Mouse (Mus musculus) stomach, embryonic 15.5 days (tissue): ENCODE measurements around the gene Spata21. TPM values are rescaled to one million over a fixed set of nuclear protein-coding genes. Genes with fewer than 3 reads are reported as not detected.

ENCODE experiments used
- ATAC-seq: fragments of 200-750 bp; cut with Nextera tagmentation; 2 replicates; pipeline ENCODE4 v1.8.0; 2017; ENCODE audit warnings: low read depth, moderate number of reproducible peaks, moderate TSS enrichment; ENCODE audit not compliant: insufficient read depth, low FRiP score
- H3K27ac ChIP-seq: fragments of 300-500 bp; sonication (generic); 2 replicates; pipeline ENCODE4 v1.5.1; 2015; ENCODE audit warnings: mild to moderate bottlenecking, inconsistent platforms
- H3K27me3 ChIP-seq: fragments of 300-500 bp; sonication (generic); replicated peaks from 2 replicates; pipeline ENCODE4 v1.6.1; 2015; ENCODE audit warnings: inconsistent platforms
- H3K36me3 ChIP-seq: fragments of 300-500 bp; sonication (generic); 2 replicates; pipeline ENCODE4 v1.6.1; 2015; ENCODE audit warnings: inconsistent platforms
- H3K4me1 ChIP-seq: fragments of 300-500 bp; sonication (generic); 2 replicates; pipeline ENCODE4 v1.6.1; 2015; ENCODE audit warnings: inconsistent platforms
- H3K4me2 ChIP-seq: fragments of 300-500 bp; sonication (generic); 2 replicates; pipeline ENCODE4 v1.6.1; 2015; ENCODE audit warnings: mild to moderate bottlenecking, inconsistent platforms
- H3K4me3 ChIP-seq: fragments of 300-500 bp; sonication (generic); replicated peaks from 2 replicates; pipeline ENCODE4 v1.5.1; 2015; ENCODE audit warnings: inconsistent platforms
- H3K9ac ChIP-seq: fragments of 300-500 bp; sonication (generic); 2 replicates; pipeline ENCODE4 v1.6.1; 2015; ENCODE audit warnings: inconsistent platforms
- H3K9me3 ChIP-seq: fragments of 300-500 bp; sonication (generic); 2 replicates; pipeline ENCODE4 v1.6.1; 2016; ENCODE audit warnings: inconsistent platforms
- WGBS: fragments of 180-500 bp; shearing (Covaris S2); methylation state at CpG from one replicate; pipeline ENCODE4 v1.1.7; 2015; 5-methylcytosine and 5-hydroxymethylcytosine counted together
- polyA plus RNA-seq: library from polyadenylated mRNA; unstranded; fragments of >200 nt; fragmentation: Nextera tagmentation; extraction: Ambion mirVana; gene quantifications from 2 replicates; pipeline ENCODE4 v1.2.1, GENCODE M21; 2015

Spata21 gene
- polyA plus RNA-seq, 1 experiment from 2014 or later = 0.15 TPM

- Histone ChIP-seq H3K4me1 (peaks cover 10% of the 10 kb centered on the region; the same call in 1 of the 2 replicates), H3K27ac (peak within 1 kb of the TSS; percentile 97), H3K9ac (peak within 1 kb of the TSS; percentile 86), H3K36me3 (no peaks in the 10 kb centered on the region), H3K27me3 (no peaks in the 10 kb centered on the region), H3K4me3 (peak within 1 kb of the TSS; percentile 71), H3K9me3 (no peaks in the 10 kb centered on the region), H3K4me2 (peak within 1 kb of the TSS; percentile 70)
- 7% methylated on average over 58 of the region's 58 CpGs for WGBS
- peak; percentile 89 for ATAC-seq
Observed at GRCm38 (mm10) chr4:141147112-141148008, 59.2 kb downstream of the Spata21 start, which contains the start of gene Fbxo42. Fbxo42 (plus strand) TSS chr4:141147913.

- H3K4me3 ChIP-seq = peak overlapping the region; percentile 71
- peak; percentile 73 for ATAC-seq
- under 1% methylated on average over 66 of the region's 66 CpGs for WGBS
- no peaks in the 10 kb centered on the region for H3K36me3 ChIP-seq
- no peaks in the 10 kb centered on the region for H3K9me3 ChIP-seq
- H3K27me3 ChIP-seq = no peaks in the 10 kb centered on the region
- peak overlapping the region; percentile 67 for H3K4me2 ChIP-seq
- peaks cover 10% of the 10 kb centered on the region; the same call in 1 of the 2 replicates for H3K4me1 ChIP-seq
- peak overlapping the region; percentile 86 for H3K9ac ChIP-seq
- peak overlapping the region; percentile 97 for H3K27ac ChIP-seq
Observed at GRCm38 (mm10) chr4:141148009-141148801, 60.1 kb downstream of the Spata21 start.

- Histone ChIP-seq H3K36me3 (no peaks in the 10 kb centered on the region), H3K27ac (no peak overlapping the region), H3K4me2 (peak overlapping the region; percentile 67), H3K4me3 (peak overlapping the region; percentile 71), H3K4me1 (peaks cover 10% of the 10 kb centered on the region), H3K9me3 (no peaks in the 10 kb centered on the region), H3K27me3 (no peaks in the 10 kb centered on the region), H3K9ac (peak overlapping the region; percentile 86; the same call in 1 of the 2 replicates)
- WGBS = 19% methylated on average over 7 of the region's 7 CpGs
- no peak for ATAC-seq
Observed at GRCm38 (mm10) chr4:141149116-141149515, 61.0 kb downstream of the Spata21 start.

GRCm38 (mm10) chr4:141157485-141157884 is 69.4 kb downstream of the Spata21 start:
- Histone ChIP-seq H3K9me3 (no peaks in the 10 kb centered on the region), H3K4me2 (no peak overlapping the region), H3K9ac (no peak overlapping the region), H3K4me3 (no peak overlapping the region), H3K4me1 (peaks cover 13% of the 10 kb centered on the region), H3K27ac (no peak overlapping the region), H3K36me3 (no peaks in the 10 kb centered on the region), H3K27me3 (no peaks in the 10 kb centered on the region)
- 79% methylated on average over 4 of the region's 4 CpGs for WGBS
- ATAC-seq = no peak

GRCm38 (mm10) chr4:141158609-141159008 is 70.5 kb downstream of the Spata21 start:
- Histone ChIP-seq H3K4me1 (peaks cover 13% of the 10 kb centered on the region), H3K4me2 (no peak overlapping the region), H3K27ac (peak overlapping the region; percentile 40; the same call in 1 of the 2 replicates), H3K9ac (no peak overlapping the region), H3K36me3 (no peaks in the 10 kb centered on the region), H3K9me3 (no peaks in the 10 kb centered on the region), H3K4me3 (no peak overlapping the region), H3K27me3 (no peaks in the 10 kb centered on the region)
- 76% methylated on average over 2 of the region's 2 CpGs for WGBS
- no peak for ATAC-seq

GRCm38 (mm10) chr4:141159093-141159492 is 71.0 kb downstream of the Spata21 start:
- 37% methylated on average over 11 of the region's 11 CpGs for WGBS
- H3K4me2 ChIP-seq = no peak overlapping the region
- H3K27ac ChIP-seq = peak overlapping the region; percentile 40; the same call in 1 of the 2 replicates
- H3K9ac ChIP-seq = no peak overlapping the region
- no peaks in the 10 kb centered on the region for H3K36me3 ChIP-seq
- H3K4me1 ChIP-seq = peaks cover 13% of the 10 kb centered on the region
- H3K9me3 ChIP-seq = no peaks in the 10 kb centered on the region
- 0 out of 2 replicates have a peak, but pooled peaks have one; percentile 43 for ATAC-seq
- H3K4me3 ChIP-seq = no peak overlapping the region
- no peaks in the 10 kb centered on the region for H3K27me3 ChIP-seq

- Histone ChIP-seq H3K27ac (peak overlapping the region; percentile 42; the same call in 1 of the 2 replicates), H3K9me3 (no peaks in the 10 kb centered on the region), H3K4me2 (no peak overlapping the region), H3K9ac (no peak overlapping the region), H3K4me3 (no peak overlapping the region), H3K36me3 (no peaks in the 10 kb centered on the region), H3K27me3 (no peaks in the 10 kb centered on the region), H3K4me1 (peaks cover 13% of the 10 kb centered on the region; the same call in 1 of the 2 replicates)
- no peak for ATAC-seq
- WGBS = 32% methylated on average over 5 of the region's 5 CpGs
Observed at GRCm38 (mm10) chr4:141159666-141160065, 71.5 kb downstream of the Spata21 start.

- ATAC-seq = no peak
- Histone ChIP-seq H3K4me3 (no peak overlapping the region), H3K4me1 (peaks cover 13% of the 10 kb centered on the region; the same call in 1 of the 2 replicates), H3K36me3 (no peaks in the 10 kb centered on the region), H3K9me3 (no peaks in the 10 kb centered on the region), H3K4me2 (no peak overlapping the region), H3K27ac (no peak overlapping the region), H3K9ac (no peak overlapping the region), H3K27me3 (no peaks in the 10 kb centered on the region)
- 83% methylated on average over 4 of the region's 4 CpGs for WGBS
Observed at GRCm38 (mm10) chr4:141160193-141160592, 72.1 kb downstream of the Spata21 start.

- Histone ChIP-seq H3K4me1 (peaks cover 10% of the 10 kb centered on the region; the same call in 1 of the 2 replicates), H3K4me2 (no peak overlapping the region), H3K9me3 (no peaks in the 10 kb centered on the region), H3K9ac (no peak overlapping the region), H3K27ac (no peak overlapping the region), H3K36me3 (no peaks in the 10 kb centered on the region), H3K4me3 (no peak overlapping the region), H3K27me3 (no peaks in the 10 kb centered on the region)
- 73% methylated on average over 6 of the region's 6 CpGs for WGBS
- ATAC-seq = peak; percentile 75; the same call in 1 of the 2 replicates
Observed at GRCm38 (mm10) chr4:141161699-141162208, 73.6 kb downstream of the Spata21 start.
